Mouse (Mus musculus) kidney, postnatal 0 days (tissue): Measurements from ENCODE around the gene Zfp931. TPM values are rescaled to one million over a fixed set of nuclear protein-coding genes. Genes with fewer than 3 reads are reported as not detected.

Experiments
- polyA plus RNA-seq: library from polyadenylated mRNA; unstranded; fragments of >200 nt; fragmentation: Nextera tagmentation; extraction: Ambion mirVana; gene quantifications from 2 replicates; pipeline ENCODE4 v1.2.1, GENCODE M21; 2015

Zfp931 gene
- polyA plus RNA-seq, 1 experiment from 2014 or later = 16.9 TPM

Other genes starting within 250 kb of the Zfp931 start
- gene Gm14325, start 238.1 kb downstream of the Zfp931 start, polyA plus RNA-seq = 35.3 and 35.5 TPM in 2 replicates
- 4.3 and 6.1 TPM in 2 replicates for gene Gm14327, start 181.4 kb downstream of the Zfp931 start, polyA plus RNA-seq
- gene Zfp972, start 152.9 kb downstream of the Zfp931 start, polyA plus RNA-seq = 1.2 TPM in 1 of 2 replicates, not detected in the other
- gene Gm14326, start 121.2 kb downstream of the Zfp931 start, polyA plus RNA-seq = 22.7 and 25.4 TPM in 2 replicates
- gene Zfp971, start 55.2 kb downstream of the Zfp931 start, polyA plus RNA-seq = 12.0 and 13.4 TPM in 2 replicates
- 0.39 and 0.55 TPM in 2 replicates for gene Phactr3, start 40.5 kb upstream of the Zfp931 start, polyA plus RNA-seq